In genomic region chr1:43933488-43934415, GRCm38 (mm10) we compare ENCODE assay signal across 8 mouse cellular contexts. TPM values are rescaled to one million over a fixed set of nuclear protein-coding genes. Genes with fewer than 3 reads are reported as not detected.
DNase-seq lines count a peak whose midpoint lies in the region; ATAC-seq and TF ChIP-seq lines count a peak whose summit lies in the region.

Tpp2 (plus strand) TSS chr1:43933647.

- no peaks in the 10 kb centered on the region for H3K9me3 ChIP-seq in megakaryocyte, embryonic 14.5 days

- peak within 1 kb of the TSS; percentile 49 for H3K27ac ChIP-seq in cortical plate, adult 2 months (ENCODE audit: insufficient read depth, low read length)

- peak; percentile 94 to 96 for DNase-seq in gastrocnemius, adult 8-10 months (ENCODE audit: low spot score in 2 of 2)
- peak; percentile 93 for DNase-seq in hindlimb bud, embryonic 11.5 days (ENCODE audit: extremely low spot score, low read depth, low spot score)
- DNase-seq in left cerebral cortex, adult 8-10 months (ENCODE audit: low spot score in 2 of 2): peak; percentile 97 to 98
- DNase-seq in right cerebral cortex, postnatal 10 days (ENCODE audit: low spot score in 2 of 2): peak; percentile 98 to 99
- DNase-seq in urinary bladder, postnatal 25 days (ENCODE audit: low spot score): peak; percentile 93

- H3K4me1 ChIP-seq in cortical plate, adult 2 months (ENCODE audit: control insufficient read depth, insufficient read depth, low read length): no peaks in the 10 kb centered on the region
- peaks cover 22% of the 10 kb centered on the region for H3K4me1 ChIP-seq in megakaryocyte, embryonic 14.5 days

- H3K36me3 ChIP-seq in megakaryocyte, embryonic 14.5 days (replicated peaks; ENCODE audit: low read length): no peaks in the 10 kb centered on the region

- TF ChIP-seq CTCF in cortical plate, adult 2 months (IDR thresholded peaks at IDR 0.05; ENCODE audit: extremely low read depth, insufficient read depth, low read length): no peak

- H3K27me3 ChIP-seq in megakaryocyte, embryonic 14.5 days (replicated peaks): no peaks in the 10 kb centered on the region

- TF ChIP-seq POLR2A in cortical plate, adult 2 months (IDR thresholded peaks at IDR 0.05; ENCODE audit: extremely low read depth, insufficient read depth, low read length): peak; percentile 93

- peak within 1 kb of the TSS; percentile 35 for H3K4me3 ChIP-seq in cortical plate, adult 2 months (ENCODE audit: insufficient read depth, low read length)
- peak within 1 kb of the TSS; percentile 96 for H3K4me3 ChIP-seq in megakaryocyte, embryonic 14.5 days (replicated peaks)

- peak; percentile 88 for ATAC-seq in activated CD4-positive, CD25-positive, alpha-beta regulatory T cell, adult 4 months

RNA-seq across cellular contexts. Expression of gene Tpp2, which starts in this region (rescaled TPM):
- 100 to 1,000 TPM; 111 to 114 TPM for polyA plus RNA-seq in activated CD4-positive, CD25-positive, alpha-beta regulatory T cell, adult 4 months (2017; shearing (Covaris generic))
- polyA plus RNA-seq in cortical plate, adult 2 months (2012; rRNA removed): 25.8 and 25.9 TPM in 2 replicates
- total RNA-seq in gastrocnemius, adult 8-10 months (2022): 10 to 100 TPM; 32.0 to 38.6 (median 33.0) TPM
- 10 to 100 TPM; 45.1 to 49.1 (median 46.9) TPM for total RNA-seq in left cerebral cortex, adult 8-10 months (2022)
- 2.4 and 4.2 TPM in 2 replicates for polyA plus RNA-seq in megakaryocyte, embryonic 14.5 days (2012; ENCODE audit: insufficient read depth, low replicate concordance)

Comparison
In these comparisons a context has a peak if more than half of its experiments do, and no peak if none do; other contexts are left out.
1. Peak in every context shown above with its lines: DNase-seq, ATAC-seq, H3K4me3 ChIP-seq and H3K27ac ChIP-seq.